27 mouse cellular contexts compared by ENCODE assay signal in the genomic region with DNA sequence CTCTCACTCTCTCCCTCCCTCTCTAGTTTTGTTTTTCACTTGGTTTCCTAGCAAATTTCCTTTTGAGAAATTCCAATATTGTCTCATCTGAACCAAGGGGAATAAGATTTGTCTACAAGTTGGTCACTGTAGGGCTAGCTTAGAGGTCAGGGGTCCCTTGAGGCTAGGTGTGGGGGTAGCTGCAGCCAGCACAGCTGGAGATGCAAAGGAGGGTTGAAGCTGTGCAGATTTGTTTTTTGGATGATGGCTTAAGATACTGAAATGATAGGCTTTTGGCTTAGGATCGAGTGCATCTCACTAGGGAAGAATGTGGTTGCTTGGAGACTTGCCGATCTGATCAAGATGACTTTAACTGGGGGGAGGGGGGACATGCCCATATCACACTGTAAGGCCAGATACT.
DNase-seq lines count a peak whose midpoint lies in the region; ATAC-seq and TF ChIP-seq lines count a peak whose summit lies in the region.
"Had no signal": no experiment of that assay in that cellular context is flagged by ENCODE, and none has a peak within 500 bp of the region (broad histone marks: within the 10 kb centered on the region; RNA-seq: fewer than 3 reads in every experiment).

No protein-coding gene starts in this region.

- no peaks in the 10 kb centered on the region for H3K4me1 ChIP-seq in embryonic facial prominence, embryonic 14.5 days (ENCODE audit: control insufficient read depth, insufficient read depth, low read length)
- H3K4me1 ChIP-seq in embryonic facial prominence, embryonic 10.5 days = no peaks in the 10 kb centered on the region
- no peaks in the 10 kb centered on the region for H3K4me1 ChIP-seq in kidney, adult 2 months (ENCODE audit: control insufficient read depth, insufficient read depth, low read length)
- H3K4me1 ChIP-seq in stomach, postnatal 0 days (replicated peaks; ENCODE audit: control insufficient read depth, insufficient read depth) = no peaks in the 10 kb centered on the region
- H3K4me1 ChIP-seq: embryonic facial prominence, embryonic 15.5 days; forebrain, embryonic 12.5 days; forebrain, embryonic 15.5 days; heart, embryonic 12.5 days; heart, embryonic 15.5 days; kidney, embryonic 15.5 days had no signal

- H3K9me3 ChIP-seq in embryonic facial prominence, embryonic 14.5 days (ENCODE audit: control insufficient read depth, low read length) = no peaks in the 10 kb centered on the region
- no peaks in the 10 kb centered on the region for H3K9me3 ChIP-seq in embryonic facial prominence, embryonic 10.5 days
- no peaks in the 10 kb centered on the region for H3K9me3 ChIP-seq in stomach, postnatal 0 days (ENCODE audit: control insufficient read depth, low read length)
- H3K9me3 ChIP-seq: embryonic facial prominence, embryonic 15.5 days; forebrain, embryonic 12.5 days; forebrain, embryonic 15.5 days; heart, embryonic 12.5 days; heart, embryonic 15.5 days; kidney, embryonic 15.5 days had no signal

- no peak overlapping the region for H3K4me3 ChIP-seq in embryonic facial prominence, embryonic 14.5 days (ENCODE audit: low read depth, low read length)
- no peak overlapping the region for H3K4me3 ChIP-seq in embryonic facial prominence, embryonic 10.5 days
- no peak overlapping the region for H3K4me3 ChIP-seq in kidney, adult 2 months (ENCODE audit: insufficient read depth, low read depth, low read length)
- H3K4me3 ChIP-seq in stomach, postnatal 0 days (ENCODE audit: low read depth, low read length) = no peak overlapping the region
- H3K4me3 ChIP-seq: embryonic facial prominence, embryonic 15.5 days; forebrain, embryonic 12.5 days; forebrain, embryonic 15.5 days; heart, embryonic 12.5 days; heart, embryonic 15.5 days; kidney, embryonic 15.5 days had no signal

- DNase-seq in embryonic facial prominence, embryonic 14.5 days (ENCODE audit: low spot score) = peak; percentile 12
- DNase-seq in embryonic facial prominence, embryonic 10.5 days (ENCODE audit: low spot score) = no peak
- DNase-seq in heart, adult 18-20 months = peak; percentile 10 to 14
- no peak for DNase-seq in heart, adult 8-10 months (ENCODE audit: low spot score)
- DNase-seq in gastrocnemius, adult 8-10 months (ENCODE audit: low spot score in 2 of 2) = peak; percentile 3 to 22
- DNase-seq in gastrocnemius, postnatal 25 days = peak; percentile 64
- no peak for DNase-seq in kidney, adult 2 months
- no peak for DNase-seq in stomach, postnatal 0 days (ENCODE audit: low spot score)
- DNase-seq: adrenal gland, adult 8-10 months; adrenal gland, postnatal 36 days; cerebellum, adult 18-20 months; cerebellum, adult 9-10 months; cerebellum, postnatal 36 days; embryo, embryonic 11 days; heart, postnatal 4 days; kidney, adult 18-20 months had no signal

- TF ChIP-seq EP300 in stomach, postnatal 0 days (optimal IDR thresholded peaks at IDR 0.05) = no peak

- H3K27ac ChIP-seq in embryonic facial prominence, embryonic 14.5 days (replicated peaks; ENCODE audit: low read depth, low read length) = no peak overlapping the region
- H3K27ac ChIP-seq in embryonic facial prominence, embryonic 10.5 days (replicated peaks) = no peak overlapping the region
- no peak overlapping the region for H3K27ac ChIP-seq in kidney, adult 2 months (ENCODE audit: insufficient read depth, low read depth, low read length)
- H3K27ac ChIP-seq in stomach, postnatal 0 days (replicated peaks) = no peak overlapping the region
- H3K27ac ChIP-seq: embryonic facial prominence, embryonic 15.5 days; forebrain, embryonic 12.5 days; forebrain, embryonic 15.5 days; heart, embryonic 15.5 days; hindbrain, embryonic 14.5 days; hindbrain, postnatal 0 days; kidney, embryonic 15.5 days had no signal

- H3K36me3 ChIP-seq in embryonic facial prominence, embryonic 14.5 days (ENCODE audit: control insufficient read depth, insufficient read depth, low read length) = no peaks in the 10 kb centered on the region
- no peaks in the 10 kb centered on the region for H3K36me3 ChIP-seq in embryonic facial prominence, embryonic 10.5 days (replicated peaks)
- H3K36me3 ChIP-seq in kidney, adult 2 months (ENCODE audit: control insufficient read depth, insufficient read depth, low read length) = no peaks in the 10 kb centered on the region
- H3K36me3 ChIP-seq in stomach, postnatal 0 days (ENCODE audit: control insufficient read depth, insufficient read depth, low read length) = no peaks in the 10 kb centered on the region
- H3K36me3 ChIP-seq: embryonic facial prominence, embryonic 15.5 days; forebrain, embryonic 12.5 days; forebrain, embryonic 15.5 days; heart, embryonic 12.5 days; heart, embryonic 15.5 days; kidney, embryonic 15.5 days had no signal

- no peak overlapping the region for H3K9ac ChIP-seq in embryonic facial prominence, embryonic 14.5 days (ENCODE audit: low read depth, low read length)
- no peak overlapping the region for H3K9ac ChIP-seq in stomach, postnatal 0 days (ENCODE audit: low read length)
- H3K9ac ChIP-seq: embryonic facial prominence, embryonic 15.5 days; forebrain, embryonic 12.5 days; forebrain, embryonic 15.5 days; heart, embryonic 12.5 days; heart, embryonic 15.5 days; hindbrain, embryonic 14.5 days; kidney, embryonic 15.5 days had no signal

- WGBS in embryonic facial prominence, embryonic 14.5 days = 64% methylated on average over 2 of the region's 2 CpGs
- WGBS in embryonic facial prominence, embryonic 10.5 days = 83% methylated on average over 2 of the region's 2 CpGs
- WGBS in kidney, adult 2 months = 87% methylated on average over 2 of the region's 2 CpGs
- WGBS in stomach, postnatal 0 days = 60% methylated on average over 2 of the region's 2 CpGs

- H3K27me3 ChIP-seq in embryonic facial prominence, embryonic 14.5 days (replicated peaks; ENCODE audit: control insufficient read depth, insufficient read depth, low read length) = peaks cover 23% of the 10 kb centered on the region
- H3K27me3 ChIP-seq in embryonic facial prominence, embryonic 10.5 days (replicated peaks; ENCODE audit: low read depth, poor library complexity, severe bottlenecking) = peaks cover 77% of the 10 kb centered on the region
- H3K27me3 ChIP-seq in kidney, adult 2 months (replicated peaks; ENCODE audit: control insufficient read depth, insufficient read depth, low read length) = no peaks in the 10 kb centered on the region
- no peaks in the 10 kb centered on the region for H3K27me3 ChIP-seq in stomach, postnatal 0 days (ENCODE audit: control insufficient read depth, insufficient read depth, low read length)
- H3K27me3 ChIP-seq: forebrain, embryonic 15.5 days had no signal

- H3K4me2 ChIP-seq in embryonic facial prominence, embryonic 14.5 days (ENCODE audit: low read depth, low read length) = no peak overlapping the region
- no peak overlapping the region for H3K4me2 ChIP-seq in stomach, postnatal 0 days (replicated peaks; ENCODE audit: low read depth)
- H3K4me2 ChIP-seq: embryonic facial prominence, embryonic 15.5 days; forebrain, embryonic 12.5 days; forebrain, embryonic 15.5 days; heart, embryonic 12.5 days; heart, embryonic 15.5 days; hindbrain, embryonic 14.5 days; kidney, embryonic 15.5 days had no signal

- TF ChIP-seq POLR2A in kidney, adult 2 months (IDR thresholded peaks at IDR 0.05; ENCODE audit: low read depth, low read length) = no peak

- TF ChIP-seq CTCF in kidney, adult 2 months (conservative IDR thresholded peaks at IDR 0.05; ENCODE audit: insufficient read depth, insufficient read length, low read depth, low read length) = no peak
- no peak for TF ChIP-seq CTCF in stomach, postnatal 0 days (IDR thresholded peaks at IDR 0.05; ENCODE audit: low read depth)

- ATAC-seq in embryonic facial prominence, embryonic 14.5 days (ENCODE audit: low read depth) = no peak
- ATAC-seq in stomach, postnatal 0 days (ENCODE audit: low FRiP score, low TSS enrichment) = no peak
- ATAC-seq: activated CD4-positive, CD25-positive, alpha-beta regulatory T cell, adult 4 months; forebrain, embryonic 15.5 days; hindbrain, postnatal 0 days; inflammation-experienced regulatory T-cells, adult 6 months; intestine, embryonic 16.5 days had no signal

Comparison
In these comparisons a context has a peak if more than half of its experiments do, and no peak if none do; other contexts are left out.
1. DNase-seq: peak in embryonic facial prominence, embryonic 14.5 days (single experiment), heart, adult 18-20 months (2 of 2), gastrocnemius, adult 8-10 months (2 of 2) and gastrocnemius, postnatal 25 days (single experiment); none in embryonic facial prominence, embryonic 10.5 days (single experiment), heart, adult 8-10 months (single experiment), kidney, adult 2 months (single experiment) and stomach, postnatal 0 days (single experiment).